Mouse (Mus musculus): Measurements from ENCODE around the gene Cox6b1. TPM values are rescaled to one million over a fixed set of nuclear protein-coding genes. Genes with fewer than 3 reads are reported as not detected.

Cox6b1 gene
- 100 to 1,000 TPM; 631 to 661 (median 651) TPM for total RNA-seq (2022)

GRCm38 (mm10) chr7:30625530-30626384, at the start of gene Cox6b1:
Gene Cox6b1 (minus strand): TSS chr7:30626151.
- peak; percentile 82 to 83 for DNase-seq (ENCODE audit: low spot score in 2 of 2)

GRCm38 (mm10) chr7:30671480-30671879, 45.5 kb upstream of the Cox6b1 start, which contains the start of gene Pmis2:
Gene Pmis2 (minus strand): TSS chr7:30671605.
- DNase-seq (ENCODE audit: low spot score in 2 of 2), result no peak

GRCm38 (mm10) chr7:30669229-30669628, 43.3 kb upstream of the Cox6b1 start:
- no peak for DNase-seq (ENCODE audit: low spot score in 2 of 2)

GRCm38 (mm10) chr7:30665321-30665720, 39.4 kb upstream of the Cox6b1 start:
- DNase-seq (ENCODE audit: low spot score in 2 of 2), result no peak

GRCm38 (mm10) chr7:30664529-30665200, 38.7 kb upstream of the Cox6b1 start, which contains the start of gene Haus5:
Gene Haus5 (minus strand): TSS chr7:30664994.
- DNase-seq (ENCODE audit: low spot score in 2 of 2), result peak; percentile 88 to 92

- DNase-seq (ENCODE audit: low spot score in 2 of 2), result peak; percentile 99
Observed at GRCm38 (mm10) chr7:30649591-30650540, 23.9 kb upstream of the Cox6b1 start, which contains the start of gene Rbm42. Gene Rbm42 (minus strand): TSS chr7:30650317.

- no peak for DNase-seq (ENCODE audit: low spot score in 2 of 2)
Observed at GRCm38 (mm10) chr7:30639083-30639482, 13.1 kb upstream of the Cox6b1 start.

- DNase-seq (ENCODE audit: low spot score in 2 of 2), result no peak
Observed at GRCm38 (mm10) chr7:30636395-30636794, 10.4 kb upstream of the Cox6b1 start.

- DNase-seq (ENCODE audit: low spot score in 2 of 2), result no peak
Observed at GRCm38 (mm10) chr7:30635752-30636151, 9.8 kb upstream of the Cox6b1 start, which contains the start of gene Etv2. Gene Etv2 (minus strand): TSS chr7:30635852.

GRCm38 (mm10) chr7:30634621-30635020, 8.7 kb upstream of the Cox6b1 start:
- DNase-seq (ENCODE audit: low spot score in 2 of 2), result no peak

GRCm38 (mm10) chr7:30633762-30634412, 7.9 kb upstream of the Cox6b1 start:
- no peak for DNase-seq (ENCODE audit: low spot score in 2 of 2)

GRCm38 (mm10) chr7:30629013-30629412, 3.1 kb upstream of the Cox6b1 start:
- DNase-seq (ENCODE audit: low spot score in 2 of 2), result no peak

GRCm38 (mm10) chr7:30626647-30627046, 696 bp upstream of the Cox6b1 start:
- no peak for DNase-seq (ENCODE audit: low spot score in 2 of 2)

- DNase-seq (ENCODE audit: low spot score in 2 of 2), result no peak
Observed at GRCm38 (mm10) chr7:30619202-30619601, 6.7 kb downstream of the Cox6b1 start.

GRCm38 (mm10) chr7:30618658-30619057, 7.3 kb downstream of the Cox6b1 start:
- DNase-seq (ENCODE audit: low spot score in 2 of 2), result no peak

- DNase-seq (ENCODE audit: low spot score in 2 of 2), result no peak
Observed at GRCm38 (mm10) chr7:30615049-30615760, 10.7 kb downstream of the Cox6b1 start.

- no peak for DNase-seq (ENCODE audit: low spot score in 2 of 2)
Observed at GRCm38 (mm10) chr7:30614454-30614853, 11.5 kb downstream of the Cox6b1 start.

GRCm38 (mm10) chr7:30613529-30614112, 12.3 kb downstream of the Cox6b1 start:
- DNase-seq (ENCODE audit: low spot score in 2 of 2), result peak in 1 of 2 experiments; percentile 30

- no peak for DNase-seq (ENCODE audit: low spot score in 2 of 2)
Observed at GRCm38 (mm10) chr7:30612654-30613402, 13.1 kb downstream of the Cox6b1 start, which contains the start of gene Upk1a. Gene Upk1a (minus strand): TSS chr7:30612847.

Measured in layer of hippocampus, adult 8-10 months (tissue).